Mouse (Mus musculus): ENCODE measurements around the gene Best2. TPM values are rescaled to one million over a fixed set of nuclear protein-coding genes. Genes with fewer than 3 reads are reported as not detected.
A peak's percentile ranks its signal among the peaks of the same experiment; 100 is the strongest.

Gene Best2
- polyA plus RNA-seq, 1 experiment from 2014 or later = not detected

DNA sequence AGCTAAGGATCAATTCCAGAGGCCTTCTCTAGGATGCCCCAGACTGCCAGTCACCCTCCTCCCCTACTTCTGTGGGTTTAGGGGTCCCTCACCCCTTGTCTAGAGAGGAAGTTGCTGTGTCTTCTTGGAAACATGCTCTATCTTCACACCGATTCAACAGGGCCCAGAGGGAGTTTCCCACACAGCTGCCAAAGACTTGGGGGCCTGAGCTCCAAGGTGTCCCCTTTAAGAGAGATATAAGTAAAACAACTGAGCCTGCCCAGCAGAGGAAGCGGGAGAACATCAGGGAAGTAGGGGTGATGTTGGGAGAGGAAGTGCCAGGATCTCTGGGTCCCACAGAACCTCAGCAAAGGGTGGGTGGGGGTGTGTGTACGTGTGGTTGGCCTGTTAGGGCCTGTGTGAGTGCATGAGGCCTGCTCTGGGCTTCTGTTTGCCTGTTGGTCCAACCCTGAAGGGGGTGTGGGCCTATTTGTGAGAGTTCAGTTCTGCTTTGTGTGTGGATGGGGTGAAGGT lies 31.8 kb downstream of the Best2 start:
- H3K9ac ChIP-seq (replicated peaks; ENCODE audit: low read length) = no peak overlapping the region
- H3K4me2 ChIP-seq (ENCODE audit: low read length) = no peak overlapping the region
- no peaks in the 10 kb centered on the region for H3K9me3 ChIP-seq (ENCODE audit: control insufficient read depth, low read length)
- no peak for ATAC-seq (ENCODE audit: low FRiP score, low TSS enrichment)
- no peak for DNase-seq
- no peaks in the 10 kb centered on the region for H3K36me3 ChIP-seq (ENCODE audit: control insufficient read depth, insufficient read depth, low read length)
- WGBS = 61% methylated on average over 3 of the region's 3 CpGs
- peaks cover 50% of the 10 kb centered on the region for H3K4me1 ChIP-seq (ENCODE audit: control insufficient read depth, insufficient read depth, low read length)
- no peak overlapping the region for H3K4me3 ChIP-seq (replicated peaks; ENCODE audit: low read depth, low read length)
- no peak overlapping the region for H3K27ac ChIP-seq (replicated peaks; ENCODE audit: low read depth, low read length)
- peaks cover 10% of the 10 kb centered on the region for H3K27me3 ChIP-seq (ENCODE audit: control insufficient read depth, insufficient read depth, low read length)

GRCm38 (mm10) chr8:84981644-84982498 lies 32.5 kb downstream of the Best2 start:
- no peaks in the 10 kb centered on the region for H3K9me3 ChIP-seq (ENCODE audit: control insufficient read depth, low read length)
- H3K27me3 ChIP-seq (ENCODE audit: control insufficient read depth, insufficient read depth, low read length) = peaks cover 17% of the 10 kb centered on the region
- no peak for DNase-seq
- peaks cover 57% of the 10 kb centered on the region for H3K4me1 ChIP-seq (ENCODE audit: control insufficient read depth, insufficient read depth, low read length)
- H3K4me2 ChIP-seq (ENCODE audit: low read length) = no peak overlapping the region
- no peak overlapping the region for H3K9ac ChIP-seq (replicated peaks; ENCODE audit: low read length)
- ATAC-seq (ENCODE audit: low FRiP score, low TSS enrichment) = no peak
- H3K4me3 ChIP-seq (replicated peaks; ENCODE audit: low read depth, low read length) = no peak overlapping the region
- H3K27ac ChIP-seq (replicated peaks; ENCODE audit: low read depth, low read length) = no peak overlapping the region
- H3K36me3 ChIP-seq (ENCODE audit: control insufficient read depth, insufficient read depth, low read length) = no peaks in the 10 kb centered on the region
- 81% methylated on average over 15 of the region's 15 CpGs for WGBS

- DNase-seq = peak; percentile 78
- H3K27ac ChIP-seq (replicated peaks; ENCODE audit: low read depth, low read length) = 0 out of 2 replicates have a peak overlapping the region, but pooled peaks have one; percentile 37
- 31% methylated on average over 11 of the region's 11 CpGs for WGBS
- H3K27me3 ChIP-seq (ENCODE audit: control insufficient read depth, insufficient read depth, low read length) = peaks cover 18% of the 10 kb centered on the region
- H3K9me3 ChIP-seq (ENCODE audit: control insufficient read depth, low read length) = no peaks in the 10 kb centered on the region
- no peaks in the 10 kb centered on the region for H3K36me3 ChIP-seq (ENCODE audit: control insufficient read depth, insufficient read depth, low read length)
- no peak overlapping the region for H3K4me3 ChIP-seq (replicated peaks; ENCODE audit: low read depth, low read length)
- H3K4me2 ChIP-seq (ENCODE audit: low read length) = peak overlapping the region; percentile 99; the same call in 1 of the 2 replicates
- peaks cover 67% of the 10 kb centered on the region for H3K4me1 ChIP-seq (ENCODE audit: control insufficient read depth, insufficient read depth, low read length)
- H3K9ac ChIP-seq (replicated peaks; ENCODE audit: low read length) = no peak overlapping the region; the same call in 1 of the 2 replicates
- ATAC-seq (ENCODE audit: low FRiP score, low TSS enrichment) = no peak
These were observed 33.5 kb downstream of the Best2 start for GRCm38 (mm10) chr8:84980622-84981358.

DNA sequence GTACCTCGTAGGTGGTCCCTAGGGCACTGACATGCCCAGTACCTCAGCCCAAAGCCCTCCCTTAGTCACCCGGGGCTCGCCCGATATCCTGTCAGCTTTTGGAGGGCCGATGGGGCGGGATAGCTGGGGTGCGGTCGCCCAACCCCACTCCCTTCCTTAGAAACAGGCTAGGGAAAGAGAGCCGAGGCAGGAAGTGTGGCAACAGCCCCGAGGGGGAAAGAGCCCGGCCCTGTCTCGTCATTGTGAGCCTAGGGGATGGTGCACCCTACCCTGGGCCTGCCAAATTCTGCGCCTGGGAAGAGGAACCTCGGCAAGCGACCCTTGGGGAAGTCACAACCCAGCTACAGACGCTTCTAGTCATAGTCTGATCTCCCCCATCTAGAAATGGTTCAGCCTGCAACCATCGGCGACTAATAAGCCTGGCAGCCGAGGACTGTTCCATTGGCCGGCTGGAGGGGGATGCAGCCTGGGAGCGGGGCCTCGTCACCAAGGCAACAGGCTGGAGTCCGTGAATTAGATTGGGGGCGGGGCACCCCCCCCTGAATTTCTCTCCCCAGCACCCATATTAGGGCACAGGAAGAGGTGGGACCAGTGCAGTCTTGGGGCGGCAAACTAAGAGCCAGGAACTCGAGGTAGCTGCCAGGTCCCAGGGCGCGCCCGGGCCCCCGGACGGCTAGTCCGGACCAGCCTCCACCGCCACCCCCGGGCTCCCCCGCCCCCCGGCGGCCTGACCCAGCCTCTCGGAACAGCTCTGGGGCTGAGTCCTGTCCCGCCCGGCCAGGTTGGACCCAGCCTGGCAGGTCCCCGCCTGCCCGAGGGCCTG lies 34.5 kb downstream of the Best2 start:
- Histone ChIP-seq H3K4me2 (ENCODE audit: low read length) (peak overlapping the region; percentile 99), H3K4me3 (replicated peaks; ENCODE audit: low read depth, low read length) (peak overlapping the region; percentile 31), H3K27ac (replicated peaks; ENCODE audit: low read depth, low read length) (0 out of 2 replicates have a peak overlapping the region, but pooled peaks have one; percentile 37), H3K36me3 (ENCODE audit: control insufficient read depth, insufficient read depth, low read length) (peaks cover 1% of the 10 kb centered on the region; the same call in 1 of the 2 replicates), H3K9me3 (ENCODE audit: control insufficient read depth, low read length) (no peaks in the 10 kb centered on the region), H3K27me3 (ENCODE audit: control insufficient read depth, insufficient read depth, low read length) (peaks cover 18% of the 10 kb centered on the region), H3K9ac (replicated peaks; ENCODE audit: low read length) (peak overlapping the region; percentile 36; the same call in 1 of the 2 replicates), H3K4me1 (ENCODE audit: control insufficient read depth, insufficient read depth, low read length) (peaks cover 59% of the 10 kb centered on the region)
- ATAC-seq (ENCODE audit: low FRiP score, low TSS enrichment) = peak; percentile 36
- WGBS = 2% methylated on average over 42 of the region's 42 CpGs
- peak; percentile 94 for DNase-seq

- no peaks in the 10 kb centered on the region for H3K9me3 ChIP-seq (ENCODE audit: control insufficient read depth, low read length)
- under 1% methylated on average over 63 of the region's 63 CpGs for WGBS
- 0 out of 2 replicates have a peak within 1 kb of the TSS, but pooled peaks have one; percentile 13 for H3K27ac ChIP-seq (replicated peaks; ENCODE audit: low read depth, low read length)
- peak; percentile 91 for DNase-seq
- H3K4me2 ChIP-seq (ENCODE audit: low read length) = peak within 1 kb of the TSS; percentile 99
- ATAC-seq (ENCODE audit: low FRiP score, low TSS enrichment) = peak; percentile 49; the same call in 1 of the 2 replicates
- peak within 1 kb of the TSS; percentile 49 for H3K4me3 ChIP-seq (replicated peaks; ENCODE audit: low read depth, low read length)
- peak within 1 kb of the TSS; percentile 54 for H3K9ac ChIP-seq (replicated peaks; ENCODE audit: low read length)
- H3K27me3 ChIP-seq (ENCODE audit: control insufficient read depth, insufficient read depth, low read length) = peaks cover 18% of the 10 kb centered on the region
- H3K4me1 ChIP-seq (ENCODE audit: control insufficient read depth, insufficient read depth, low read length) = peaks cover 56% of the 10 kb centered on the region
- peaks cover 15% of the 10 kb centered on the region for H3K36me3 ChIP-seq (ENCODE audit: control insufficient read depth, insufficient read depth, low read length)
These were observed 35.9 kb downstream of the Best2 start, which contains the start of gene Junb for GRCm38 (mm10) chr8:84978248-84978940. Gene Junb (minus strand): TSS chr8:84978718.

DNA sequence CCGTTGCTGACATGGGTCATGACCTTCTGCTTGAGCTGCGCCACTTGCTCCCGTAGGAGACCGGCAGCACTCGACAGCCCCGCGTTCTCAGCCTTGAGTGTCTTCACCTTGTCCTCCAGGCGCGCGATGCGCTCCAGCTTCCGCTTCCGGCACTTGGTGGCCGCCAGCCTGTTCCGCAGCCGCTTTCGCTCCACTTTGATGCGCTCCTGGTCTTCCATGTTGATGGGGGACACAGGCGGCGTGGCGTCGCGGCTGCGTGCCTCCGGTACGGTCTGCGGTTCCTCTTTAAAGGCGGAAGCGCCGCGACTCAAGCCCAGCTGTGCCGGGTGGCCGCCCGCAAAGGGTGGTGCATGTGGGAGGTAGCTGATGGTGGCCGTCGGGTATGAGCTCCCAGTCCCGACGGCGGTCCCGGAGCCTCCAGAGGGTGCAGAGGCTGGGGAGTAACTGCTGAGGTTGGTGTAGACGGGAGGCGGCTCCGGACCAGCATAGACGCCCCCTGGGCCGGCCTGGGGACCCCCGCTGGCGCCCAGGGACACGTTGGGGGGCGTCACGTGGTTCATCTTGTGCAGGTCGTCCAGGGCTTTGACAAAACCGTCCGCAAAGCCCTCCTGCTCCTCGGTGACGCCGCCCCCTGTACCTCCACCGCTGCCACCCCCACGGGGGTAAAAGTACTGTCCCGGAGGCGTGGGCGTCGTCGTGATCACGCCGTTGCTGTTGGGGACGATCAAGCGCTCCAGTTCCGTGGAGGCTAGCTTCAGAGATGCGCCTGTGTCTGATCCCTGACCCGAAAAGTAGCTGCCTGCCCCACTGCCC lies 36.7 kb downstream of the Best2 start:
- 2% methylated on average over 70 of the region's 70 CpGs for WGBS
- Histone ChIP-seq H3K36me3 (ENCODE audit: control insufficient read depth, insufficient read depth, low read length) (peaks cover 23% of the 10 kb centered on the region), H3K27me3 (ENCODE audit: control insufficient read depth, insufficient read depth, low read length) (peaks cover 18% of the 10 kb centered on the region), H3K9ac (replicated peaks; ENCODE audit: low read length) (peak overlapping the region; percentile 54), H3K9me3 (ENCODE audit: control insufficient read depth, low read length) (no peaks in the 10 kb centered on the region), H3K4me1 (ENCODE audit: control insufficient read depth, insufficient read depth, low read length) (peaks cover 56% of the 10 kb centered on the region), H3K27ac (replicated peaks; ENCODE audit: low read depth, low read length) (0 out of 2 replicates have a peak overlapping the region, but pooled peaks have one; percentile 13), H3K4me3 (replicated peaks; ENCODE audit: low read depth, low read length) (peak overlapping the region; percentile 49), H3K4me2 (ENCODE audit: low read length) (peak overlapping the region; percentile 99)
- peak; percentile 68 for DNase-seq
- ATAC-seq (ENCODE audit: low FRiP score, low TSS enrichment) = no peak

GRCm38 (mm10) chr8:84976763-84977434 lies 37.4 kb downstream of the Best2 start:
- no peaks in the 10 kb centered on the region for H3K9me3 ChIP-seq (ENCODE audit: control insufficient read depth, low read length)
- ATAC-seq (ENCODE audit: low FRiP score, low TSS enrichment) (no peak), DNase-seq (no peak)
- peaks cover 30% of the 10 kb centered on the region for H3K36me3 ChIP-seq (ENCODE audit: control insufficient read depth, insufficient read depth, low read length)
- peaks cover 18% of the 10 kb centered on the region for H3K27me3 ChIP-seq (ENCODE audit: control insufficient read depth, insufficient read depth, low read length)
- H3K4me3 ChIP-seq (replicated peaks; ENCODE audit: low read depth, low read length) = peak overlapping the region; percentile 49
- peak overlapping the region; percentile 43 for H3K9ac ChIP-seq (replicated peaks; ENCODE audit: low read length)
- peaks cover 56% of the 10 kb centered on the region for H3K4me1 ChIP-seq (ENCODE audit: control insufficient read depth, insufficient read depth, low read length)
- H3K27ac ChIP-seq (replicated peaks; ENCODE audit: low read depth, low read length) = no peak overlapping the region
- H3K4me2 ChIP-seq (ENCODE audit: low read length) = peak overlapping the region; percentile 99
- 2% methylated on average over 25 of the region's 25 CpGs for WGBS
